Mouse (Mus musculus) kidney, adult 10 weeks (tissue): ENCODE results near the gene Ttc12. TPM values are rescaled to one million over a fixed set of nuclear protein-coding genes. Genes with fewer than 3 reads are reported as not detected.

Source experiments
- polyA plus RNA-seq: library from polyadenylated mRNA; stranded (reverse); fragments of 350-450 nt; fragmentation: Illumina TruSeq; extraction: RNeasy Lipid Tissue Mini Kit (QIAGEN cat#74804); gene quantifications from one replicate; pipeline ENCODE4 v1.2.3, GENCODE M21; 2014; ENCODE audit warnings: low read depth, low replicate concordance

Gene Ttc12
- 5.5 TPM for polyA plus RNA-seq

GRCm38 (mm10) chr9:49485892-49486311 is at the start of gene Ttc12:
Ttc12 (minus strand) TSS chr9:49486225.

GRCm38 (mm10) chr9:49426921-49427320 is 59.1 kb downstream of the Ttc12 start, which contains the start of gene Ankk1:
Ankk1 (minus strand) TSS chr9:49427021.

Other genes starting within 250 kb of the Ttc12 start
- gene Gm4894, start 235.7 kb downstream of the Ttc12 start, polyA plus RNA-seq = not detected
- not detected for gene Drd2, start 145.6 kb downstream of the Ttc12 start, polyA plus RNA-seq
- gene Ankk1, start 59.2 kb downstream of the Ttc12 start, polyA plus RNA-seq = not detected